Mouse (Mus musculus) liver, embryonic 15.5 days (tissue): ENCODE results near the gene Htr1a. TPM values are rescaled to one million over a fixed set of nuclear protein-coding genes. Genes with fewer than 3 reads are reported as not detected.

Experiments
- ATAC-seq: fragments of 200-750 bp; cut with Nextera tagmentation; 2 replicates; pipeline ENCODE4 v1.8.0; 2017; ENCODE audit warnings: moderate number of reproducible peaks, mild to moderate bottlenecking, moderate library complexity; ENCODE audit not compliant: insufficient read depth
- H3K27ac ChIP-seq: fragments of 300-500 bp; sonication (generic); replicated peaks from 2 replicates; pipeline ENCODE4 v1.5.1; 2015; ENCODE audit warnings: mild to moderate bottlenecking, inconsistent platforms
- H3K27me3 ChIP-seq: fragments of 300-500 bp; sonication (generic); 2 replicates; pipeline ENCODE4 v1.6.1; 2015; ENCODE audit warnings: mild to moderate bottlenecking, inconsistent platforms
- H3K36me3 ChIP-seq: fragments of 300-500 bp; sonication (generic); replicated peaks from 2 replicates; pipeline ENCODE4 v1.6.1; 2015; ENCODE audit warnings: moderate library complexity, mild to moderate bottlenecking, inconsistent platforms
- H3K4me1 ChIP-seq: fragments of 300-500 bp; sonication (generic); replicated peaks from 2 replicates; pipeline ENCODE4 v1.6.1; 2015; ENCODE audit warnings: inconsistent platforms
- H3K4me2 ChIP-seq: fragments of 300-500 bp; sonication (generic); 2 replicates; pipeline ENCODE4 v1.6.1; 2015; ENCODE audit warnings: moderate library complexity, mild to moderate bottlenecking, inconsistent platforms
- H3K4me3 ChIP-seq: fragments of 300-500 bp; sonication (generic); replicated peaks from 2 replicates; pipeline ENCODE4 v1.5.1; 2015; ENCODE audit warnings: mild to moderate bottlenecking, inconsistent platforms
- H3K9ac ChIP-seq: fragments of 300-500 bp; sonication (generic); 2 replicates; pipeline ENCODE4 v1.6.1; 2015; ENCODE audit warnings: moderate library complexity, mild to moderate bottlenecking, inconsistent platforms
- H3K9me3 ChIP-seq: fragments of 300-500 bp; sonication (generic); replicated peaks from 2 replicates; pipeline ENCODE4 v1.6.1; 2016; ENCODE audit warnings: inconsistent platforms
- WGBS: fragments of 180-500 bp; shearing (Covaris S2); methylation state at CpG from one replicate; pipeline ENCODE4 v1.1.7; 2015; ENCODE audit warnings: mixed read lengths; ENCODE audit not compliant: insufficient replicate concordance; 5-methylcytosine and 5-hydroxymethylcytosine counted together
- polyA plus RNA-seq: library from polyadenylated mRNA; unstranded; fragments of >200 nt; fragmentation: Nextera tagmentation; extraction: Ambion mirVana; gene quantifications from 2 replicates; pipeline ENCODE4 v1.2.1, GENCODE M21; 2015

Gene Htr1a
- polyA plus RNA-seq: not detected in 2 replicates

DNA sequence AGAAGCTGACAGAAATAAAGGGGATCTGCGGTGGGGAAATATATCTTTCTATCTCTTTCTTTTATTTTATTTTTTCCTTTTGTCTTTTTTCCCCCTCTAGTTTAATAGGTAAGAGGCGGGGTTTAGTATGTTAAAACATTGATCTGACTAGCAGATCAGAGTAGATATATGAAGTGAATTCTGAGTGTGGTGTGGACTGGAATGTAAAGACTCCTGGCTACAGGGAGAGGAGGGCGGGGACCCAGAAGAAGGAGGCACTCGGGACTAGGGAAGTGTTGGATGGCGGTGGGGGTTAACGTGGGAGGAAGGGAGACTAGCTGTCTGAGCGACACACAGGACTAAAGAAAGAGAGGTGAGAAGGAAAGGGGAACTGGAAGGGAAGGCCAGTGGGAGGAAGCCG lies at the start of gene Htr1a:
Gene Htr1a, plus strand, starts transcription at position 301 of the 400 bp plus-strand sequence.
- WGBS: 5% methylated on average over 8 of the region's 8 CpGs

DNA sequence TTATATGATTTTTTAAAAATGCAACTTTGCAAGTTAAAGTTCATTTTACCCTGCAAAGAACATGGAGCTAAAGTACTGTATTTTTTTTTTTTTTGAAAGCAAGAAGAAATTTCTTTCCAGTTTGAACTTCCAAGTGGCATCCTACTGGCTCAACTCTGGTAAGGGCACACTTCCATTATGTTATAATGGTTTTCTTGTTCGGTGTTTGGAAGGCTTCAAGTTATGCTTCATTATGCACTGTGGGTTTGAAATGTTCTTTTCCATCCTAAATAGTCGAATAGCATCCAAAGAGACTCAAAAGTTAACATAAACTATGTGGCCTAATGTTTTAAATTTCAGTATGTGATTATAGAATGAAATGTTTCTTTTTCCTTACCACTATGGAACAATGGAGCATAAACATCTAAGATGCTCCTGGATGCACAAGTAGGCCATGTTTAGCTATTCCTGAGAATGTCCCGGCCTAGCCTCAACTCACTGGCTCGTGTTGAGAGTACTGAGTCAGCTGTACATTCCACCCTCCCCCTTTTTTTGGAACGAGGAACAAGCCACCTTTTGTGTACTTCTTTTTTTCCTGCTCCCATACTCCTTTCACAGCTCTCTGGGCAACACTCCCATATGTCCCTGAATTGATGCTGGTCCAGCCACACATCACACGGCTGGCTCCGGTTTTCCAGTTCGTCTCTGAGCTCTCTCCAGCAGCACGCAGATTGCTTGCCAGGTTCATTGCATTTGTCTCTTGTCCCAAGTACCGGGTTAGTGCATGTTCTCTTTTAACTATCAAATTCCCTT lies 31.7 kb upstream of the Htr1a start:
- no peak overlapping the region for H3K27ac ChIP-seq
- H3K4me3 ChIP-seq: no peak overlapping the region
- WGBS: 58% methylated on average over 10 of the region's 10 CpGs
- no peaks in the 10 kb centered on the region for H3K9me3 ChIP-seq
- ATAC-seq: no peak
- H3K4me2 ChIP-seq: no peak overlapping the region
- H3K36me3 ChIP-seq: no peaks in the 10 kb centered on the region
- no peaks in the 10 kb centered on the region for H3K27me3 ChIP-seq
- H3K9ac ChIP-seq: no peak overlapping the region
- H3K4me1 ChIP-seq: no peaks in the 10 kb centered on the region

More for the DNA sequence above, at the start of gene Htr1a:
- ATAC-seq: no peak
- no peak within 1 kb of the TSS for H3K27ac ChIP-seq
- H3K4me1 ChIP-seq: no peaks in the 10 kb centered on the region
- H3K4me2 ChIP-seq: no peak within 1 kb of the TSS
- H3K4me3 ChIP-seq: no peak within 1 kb of the TSS
- peaks cover 35% of the 10 kb centered on the region for H3K27me3 ChIP-seq
- H3K9ac ChIP-seq: no peak within 1 kb of the TSS
- H3K9me3 ChIP-seq: no peaks in the 10 kb centered on the region
- H3K36me3 ChIP-seq: no peaks in the 10 kb centered on the region

- Histone ChIP-seq H3K4me2 (no peak overlapping the region), H3K27ac (no peak overlapping the region), H3K4me1 (no peaks in the 10 kb centered on the region), H3K27me3 (no peaks in the 10 kb centered on the region), H3K4me3 (no peak overlapping the region), H3K9ac (no peak overlapping the region), H3K36me3 (no peaks in the 10 kb centered on the region), H3K9me3 (no peaks in the 10 kb centered on the region)
- WGBS: 62% methylated on average over 3 of the region's 3 CpGs
- no peak for ATAC-seq
Observed at GRCm38 (mm10) chr13:105412327-105412722, 31.1 kb upstream of the Htr1a start.

GRCm38 (mm10) chr13:105433141-105433540 lies 10.3 kb upstream of the Htr1a start:
- Histone ChIP-seq H3K9me3 (no peaks in the 10 kb centered on the region), H3K4me1 (no peaks in the 10 kb centered on the region), H3K4me2 (no peak overlapping the region), H3K27ac (no peak overlapping the region), H3K27me3 (no peaks in the 10 kb centered on the region), H3K4me3 (no peak overlapping the region), H3K36me3 (no peaks in the 10 kb centered on the region), H3K9ac (no peak overlapping the region)
- no peak for ATAC-seq
- WGBS: 48% methylated on average over 2 of the region's 2 CpGs

DNA sequence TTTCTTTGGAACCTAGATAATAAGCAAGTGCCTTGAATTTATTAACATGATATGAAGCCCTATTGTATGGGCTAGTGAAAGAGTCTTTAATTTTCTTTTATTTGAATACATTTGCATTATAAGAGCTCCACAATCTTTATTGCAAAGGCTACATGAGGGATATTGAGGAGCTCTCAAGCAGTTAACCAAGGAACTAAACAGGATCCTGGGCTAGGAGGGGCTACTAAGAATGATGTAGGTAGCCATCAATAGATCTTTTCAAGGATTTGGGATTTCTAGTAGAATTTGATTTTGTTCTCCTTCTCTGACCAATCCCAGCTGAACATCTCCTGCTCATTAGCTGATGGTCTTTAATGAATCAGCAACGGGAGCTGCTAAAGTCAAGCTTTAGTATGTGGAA lies 9.8 kb upstream of the Htr1a start:
- Histone ChIP-seq H3K36me3 (no peaks in the 10 kb centered on the region), H3K4me1 (no peaks in the 10 kb centered on the region), H3K9me3 (no peaks in the 10 kb centered on the region), H3K4me3 (no peak overlapping the region), H3K9ac (no peak overlapping the region), H3K27me3 (no peaks in the 10 kb centered on the region), H3K27ac (no peak overlapping the region), H3K4me2 (no peak overlapping the region)
- WGBS: 68% methylated on average over 1 of the region's 1 CpGs
- ATAC-seq: no peak

DNA sequence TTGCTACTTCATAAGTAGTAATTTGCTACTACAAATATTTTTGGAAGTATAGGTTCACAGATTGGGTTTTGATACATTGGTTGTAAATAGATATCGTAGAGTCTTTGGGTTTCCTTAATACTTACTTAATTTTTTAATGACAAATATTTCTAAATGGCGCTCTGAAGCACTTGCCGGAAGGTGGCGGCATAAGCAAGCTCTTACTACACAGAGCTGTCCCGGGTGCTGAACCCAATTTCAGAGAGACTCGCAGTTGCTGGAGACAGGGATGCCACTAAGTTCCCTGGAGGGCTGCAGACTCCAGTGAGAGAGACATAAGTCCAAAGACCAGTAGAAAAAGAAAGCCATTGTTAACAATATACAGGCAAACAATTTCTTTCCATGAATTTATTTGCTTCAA lies 863 bp upstream of the Htr1a start:
- no peak overlapping the region for H3K4me3 ChIP-seq
- no peak overlapping the region for H3K4me2 ChIP-seq
- no peak for ATAC-seq
- H3K4me1 ChIP-seq: no peaks in the 10 kb centered on the region
- H3K9ac ChIP-seq: no peak overlapping the region
- no peaks in the 10 kb centered on the region for H3K36me3 ChIP-seq
- WGBS: 5% methylated on average over 6 of the region's 6 CpGs
- no peaks in the 10 kb centered on the region for H3K9me3 ChIP-seq
- H3K27me3 ChIP-seq: peaks cover 35% of the 10 kb centered on the region
- no peak overlapping the region for H3K27ac ChIP-seq

GRCm38 (mm10) chr13:105443871-105444237 lies 415 bp downstream of the Htr1a start:
- WGBS: 0% methylated on average over 15 of the region's 15 CpGs

DNA sequence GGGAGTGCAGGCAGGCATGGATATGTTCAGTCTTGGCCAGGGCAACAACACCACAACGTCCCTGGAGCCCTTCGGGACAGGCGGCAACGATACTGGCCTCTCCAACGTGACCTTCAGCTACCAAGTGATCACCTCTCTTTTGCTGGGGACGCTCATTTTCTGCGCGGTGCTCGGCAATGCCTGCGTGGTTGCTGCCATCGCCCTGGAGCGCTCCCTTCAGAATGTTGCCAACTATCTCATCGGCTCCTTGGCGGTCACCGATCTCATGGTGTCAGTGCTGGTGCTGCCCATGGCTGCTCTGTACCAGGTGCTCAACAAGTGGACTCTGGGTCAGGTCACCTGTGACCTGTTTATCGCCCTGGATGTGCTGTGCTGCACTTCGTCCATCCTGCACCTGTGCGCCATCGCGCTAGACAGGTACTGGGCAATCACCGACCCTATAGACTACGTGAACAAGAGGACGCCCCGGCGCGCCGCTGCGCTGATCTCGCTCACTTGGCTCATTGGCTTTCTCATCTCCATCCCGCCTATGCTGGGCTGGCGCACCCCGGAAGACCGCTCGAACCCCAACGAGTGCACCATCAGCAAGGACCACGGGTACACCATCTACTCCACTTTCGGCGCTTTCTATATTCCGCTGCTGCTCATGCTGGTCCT lies 927 bp downstream of the Htr1a start:
- no peak overlapping the region for H3K4me2 ChIP-seq
- WGBS: 3% methylated on average over 39 of the region's 39 CpGs

More at GRCm38 (mm10) chr13:105443871-105444237, 415 bp downstream of the Htr1a start:
- Histone ChIP-seq H3K4me2 (no peak overlapping the region), H3K4me1 (no peaks in the 10 kb centered on the region), H3K9me3 (no peaks in the 10 kb centered on the region), H3K36me3 (no peaks in the 10 kb centered on the region), H3K4me3 (no peak overlapping the region), H3K27ac (no peak overlapping the region), H3K27me3 (peaks cover 35% of the 10 kb centered on the region), H3K9ac (no peak overlapping the region)
- no peak for ATAC-seq

DNA sequence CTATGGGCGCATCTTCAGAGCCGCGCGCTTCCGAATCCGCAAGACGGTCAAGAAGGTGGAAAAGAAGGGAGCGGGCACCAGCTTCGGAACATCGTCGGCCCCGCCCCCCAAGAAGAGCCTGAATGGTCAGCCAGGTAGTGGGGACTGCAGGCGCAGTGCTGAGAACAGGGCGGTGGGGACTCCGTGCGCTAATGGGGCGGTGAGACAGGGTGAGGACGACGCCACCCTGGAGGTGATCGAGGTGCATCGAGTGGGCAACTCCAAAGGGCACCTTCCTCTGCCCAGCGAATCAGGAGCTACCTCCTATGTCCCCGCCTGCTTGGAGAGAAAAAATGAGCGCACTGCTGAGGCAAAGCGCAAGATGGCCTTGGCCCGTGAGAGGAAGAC lies 1.4 kb downstream of the Htr1a start:
- H3K4me2 ChIP-seq: no peak overlapping the region
- no peaks in the 10 kb centered on the region for H3K36me3 ChIP-seq
- H3K27ac ChIP-seq: no peak overlapping the region
- H3K9me3 ChIP-seq: no peaks in the 10 kb centered on the region
- ATAC-seq: no peak
- 4% methylated on average over 26 of the region's 26 CpGs for WGBS
- H3K27me3 ChIP-seq: peaks cover 35% of the 10 kb centered on the region
- no peaks in the 10 kb centered on the region for H3K4me1 ChIP-seq
- no peak overlapping the region for H3K4me3 ChIP-seq
- no peak overlapping the region for H3K9ac ChIP-seq

More for the DNA sequence above, 927 bp downstream of the Htr1a start:
- ATAC-seq: no peak
- Histone ChIP-seq H3K9ac (no peak overlapping the region), H3K9me3 (no peaks in the 10 kb centered on the region), H3K4me1 (no peaks in the 10 kb centered on the region), H3K36me3 (no peaks in the 10 kb centered on the region), H3K27ac (no peak overlapping the region), H3K27me3 (peaks cover 35% of the 10 kb centered on the region), H3K4me3 (no peak overlapping the region)

DNA sequence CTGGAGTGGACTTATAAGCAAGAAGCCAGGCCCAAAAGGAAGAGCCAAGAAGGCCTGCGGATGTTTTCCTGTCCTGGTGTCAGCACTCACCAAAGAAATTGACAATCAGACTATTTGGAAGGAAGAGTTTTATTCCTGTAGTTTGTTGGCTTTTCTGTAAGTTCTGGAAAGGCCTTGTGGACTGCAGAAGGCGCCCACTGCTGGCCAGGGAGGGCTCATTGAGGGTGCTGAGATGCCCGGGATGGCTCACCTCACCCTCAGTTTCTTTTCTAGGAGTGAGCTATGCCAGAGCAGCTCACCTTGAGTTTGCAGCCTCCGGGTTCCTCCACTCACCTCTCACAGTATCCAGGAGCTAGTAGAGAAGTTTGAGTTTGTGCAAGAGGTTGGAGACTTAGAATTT lies 2.8 kb downstream of the Htr1a start:
- WGBS: 6% methylated on average over 4 of the region's 4 CpGs
- no peaks in the 10 kb centered on the region for H3K36me3 ChIP-seq
- no peak overlapping the region for H3K27ac ChIP-seq
- peaks cover 35% of the 10 kb centered on the region for H3K27me3 ChIP-seq
- no peak for ATAC-seq
- no peak overlapping the region for H3K9ac ChIP-seq
- H3K4me2 ChIP-seq: no peak overlapping the region
- H3K4me3 ChIP-seq: no peak overlapping the region
- no peaks in the 10 kb centered on the region for H3K9me3 ChIP-seq
- no peaks in the 10 kb centered on the region for H3K4me1 ChIP-seq

DNA sequence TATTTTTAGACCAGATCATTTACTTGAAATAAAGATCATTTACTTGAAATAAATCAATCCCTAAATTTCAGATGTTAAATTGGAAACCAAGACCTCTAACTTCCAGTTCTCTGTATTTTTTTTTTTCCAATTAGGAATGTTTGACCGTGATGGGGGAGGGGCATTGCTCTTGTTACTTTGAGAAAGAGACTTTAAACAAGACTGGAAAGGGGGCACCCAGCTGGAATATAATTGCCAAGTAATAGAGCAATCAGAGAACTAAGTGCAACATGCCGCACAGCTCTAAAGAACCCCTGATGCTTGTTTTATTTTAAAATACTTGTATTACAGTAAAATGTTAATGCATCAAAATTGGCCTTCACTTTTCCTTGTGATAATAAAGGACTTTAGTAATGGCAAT lies 4.3 kb downstream of the Htr1a start:
- no peak for ATAC-seq
- Histone ChIP-seq H3K9me3 (no peaks in the 10 kb centered on the region), H3K27ac (no peak overlapping the region), H3K36me3 (no peaks in the 10 kb centered on the region), H3K4me1 (no peaks in the 10 kb centered on the region), H3K27me3 (peaks cover 35% of the 10 kb centered on the region), H3K4me3 (no peak overlapping the region), H3K4me2 (no peak overlapping the region), H3K9ac (no peak overlapping the region)
- 42% methylated on average over 2 of the region's 2 CpGs for whole genome bisulfite sequencing
